Mouse (Mus musculus) kidney, postnatal 0 days (tissue): ENCODE data around the gene Gramd1b. TPM values are rescaled to one million over a fixed set of nuclear protein-coding genes. Genes with fewer than 3 reads are reported as not detected.

Source experiments
- ATAC-seq: fragments of 200-750 bp; cut with Nextera tagmentation; replicated peaks from 2 replicates; pipeline ENCODE4 v1.8.0; 2017; ENCODE audit warnings: low read depth, moderate number of reproducible peaks, moderate TSS enrichment, moderate library complexity; ENCODE audit not compliant: low FRiP score
- DNase-seq: peaks from one replicate; pipeline ENCODE4 v3.0.0-alpha.2; 2016; ENCODE audit warnings: low spot score
- H3K27ac ChIP-seq: fragments of 300-500 bp; sonication (generic); 2 replicates; pipeline ENCODE4 v1.5.1; 2014; ENCODE audit warnings: mild to moderate bottlenecking
- H3K27me3 ChIP-seq: fragments of 300-500 bp; sonication (generic); 2 replicates; pipeline ENCODE4 v1.6.1; 2014; ENCODE audit warnings: low read length, mixed read lengths; ENCODE audit not compliant: insufficient read depth
- H3K36me3 ChIP-seq: fragments of 300-500 bp; sonication (generic); 2 replicates; pipeline ENCODE4 v1.6.1; 2014; ENCODE audit warnings: low read length, mixed read lengths; ENCODE audit not compliant: insufficient read depth
- H3K4me1 ChIP-seq: fragments of 300-500 bp; sonication (generic); replicated peaks from 2 replicates; pipeline ENCODE4 v1.6.1; 2014; ENCODE audit warnings: antibody characterized with exemption, low read length, mixed read lengths; ENCODE audit not compliant: insufficient read depth
- H3K4me2 ChIP-seq: fragments of 300-500 bp; sonication (generic); 2 replicates; pipeline ENCODE4 v1.6.1; 2014; ENCODE audit warnings: mild to moderate bottlenecking, low read length, moderate library complexity, mixed read lengths
- H3K4me3 ChIP-seq: fragments of 300-500 bp; sonication (generic); replicated peaks from 2 replicates; pipeline ENCODE4 v1.5.1; 2014; ENCODE audit warnings: low read depth, low read length
- H3K9ac ChIP-seq: fragments of 300-500 bp; sonication (generic); 2 replicates; pipeline ENCODE4 v1.6.1; 2014; ENCODE audit warnings: low read depth, low read length
- H3K9me3 ChIP-seq: fragments of 300-500 bp; sonication (generic); replicated peaks from 2 replicates; pipeline ENCODE4 v1.6.1; 2016; ENCODE audit warnings: low read length, inconsistent platforms, mixed read lengths
- CTCF ChIP-seq: IDR thresholded peaks from 2 replicates; pipeline ENCODE4 v1.5.1; 2016; ENCODE audit warnings: antibody characterized with exemption, low read depth, mild to moderate bottlenecking, moderate library complexity
- WGBS: fragments of 180-500 bp; shearing (Covaris S2); extraction: QIAGEN DNeasy Blood & Tissue Kit; methylation state at CpG from one replicate; pipeline ENCODE4 v1.1.7; 2014; 5-methylcytosine and 5-hydroxymethylcytosine counted together
- polyA plus RNA-seq: library from polyadenylated mRNA; unstranded; fragments of >200 nt; fragmentation: Nextera tagmentation; extraction: Ambion mirVana; gene quantifications from 2 replicates; pipeline ENCODE4 v1.2.1, GENCODE M21; 2015

The Gramd1b gene
- polyA plus RNA-seq, 1 experiment from 2014 or later: 9.0 TPM

DNA sequence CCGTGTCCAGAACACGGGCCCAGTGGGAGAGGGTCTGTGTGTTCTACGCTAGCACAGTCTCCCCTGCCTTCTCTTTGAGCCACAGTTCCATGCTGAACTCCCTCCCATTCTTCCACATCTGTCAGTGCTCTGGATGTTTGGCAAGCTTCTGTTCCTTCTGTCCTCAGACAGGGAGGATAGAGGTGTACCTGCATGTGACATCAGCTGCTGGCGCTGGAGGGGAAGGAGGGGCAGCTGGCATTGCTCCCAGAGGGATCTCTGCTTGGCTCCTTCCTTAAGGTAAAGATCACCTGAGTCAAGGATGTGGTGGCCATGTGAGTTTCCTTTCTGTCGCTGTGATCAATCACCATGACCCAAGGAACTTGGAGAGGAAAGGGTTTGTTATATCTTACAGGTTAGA is 129.4 kb downstream of the Gramd1b start:
- Histone ChIP-seq H3K4me3 (no peak overlapping the region), H3K4me1 (0 out of 2 replicates have a peak, but pooled peaks cover 5% of the 10 kb centered on the region), H3K4me2 (no peak overlapping the region), H3K9me3 (no peaks in the 10 kb centered on the region), H3K9ac (no peak overlapping the region), H3K36me3 (no peaks in the 10 kb centered on the region), H3K27ac (no peak overlapping the region), H3K27me3 (no peaks in the 10 kb centered on the region)
- no peak for DNase-seq
- no peak for ATAC-seq
- 83% methylated on average over 5 of the region's 5 CpGs for whole genome bisulfite sequencing
- no peak for TF ChIP-seq CTCF

DNA sequence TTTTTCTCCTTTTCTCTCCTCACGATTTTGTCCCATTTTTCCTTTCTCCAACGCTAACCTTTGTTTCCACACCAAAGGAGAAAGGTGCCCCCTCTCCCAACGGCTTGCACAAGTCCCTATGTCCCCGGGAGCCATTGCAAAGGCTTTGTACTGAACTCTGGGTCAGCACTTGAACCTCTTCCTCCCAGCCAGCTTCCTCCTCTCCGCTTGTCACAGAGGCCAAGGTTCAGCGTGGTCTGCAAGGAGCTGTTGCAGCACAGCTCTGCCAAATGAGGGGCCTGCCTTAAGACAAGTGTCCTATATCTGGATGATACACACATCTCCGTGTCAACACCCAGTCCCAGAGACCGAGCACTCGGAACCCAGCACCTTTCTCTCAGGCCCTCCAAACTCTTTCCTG is 130.3 kb downstream of the Gramd1b start:
- no peak overlapping the region for H3K4me2 ChIP-seq
- no peak overlapping the region for H3K27ac ChIP-seq
- TF ChIP-seq CTCF: no peak
- no peak overlapping the region for H3K4me3 ChIP-seq
- 74% methylated on average over 9 of the region's 9 CpGs for WGBS
- H3K36me3 ChIP-seq: no peaks in the 10 kb centered on the region
- H3K9me3 ChIP-seq: no peaks in the 10 kb centered on the region
- H3K9ac ChIP-seq: no peak overlapping the region
- no peak for DNase-seq
- H3K4me1 ChIP-seq: 0 out of 2 replicates have a peak, but pooled peaks cover under 1% of the 10 kb centered on the region
- H3K27me3 ChIP-seq: no peaks in the 10 kb centered on the region
- ATAC-seq: no peak

DNA sequence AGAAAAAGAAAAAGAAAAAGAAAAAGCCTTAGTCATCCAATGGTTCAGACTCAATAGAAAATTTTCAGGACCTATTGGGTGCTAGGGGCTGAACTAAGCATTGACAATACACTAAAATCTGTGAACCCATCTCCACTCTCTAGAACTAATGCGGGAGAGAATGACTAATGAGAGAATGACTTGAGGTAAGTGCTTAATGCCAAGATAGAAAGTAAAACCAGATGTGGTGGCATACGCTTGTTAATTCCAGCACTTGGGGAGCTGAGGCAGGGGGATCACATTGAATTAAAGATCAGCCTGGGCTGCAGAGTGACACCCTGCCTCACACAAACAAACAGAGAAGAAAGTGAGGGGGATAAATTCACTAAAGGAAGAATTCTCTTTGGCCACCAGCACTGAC is 131.0 kb downstream of the Gramd1b start:
- ATAC-seq (no peak), DNase-seq (no peak)
- H3K27ac ChIP-seq: no peak overlapping the region
- H3K4me2 ChIP-seq: no peak overlapping the region
- H3K36me3 ChIP-seq: no peaks in the 10 kb centered on the region
- H3K27me3 ChIP-seq: no peaks in the 10 kb centered on the region
- 86% methylated on average over 2 of the region's 2 CpGs for WGBS
- no peaks in the 10 kb centered on the region for H3K4me1 ChIP-seq
- no peak overlapping the region for H3K4me3 ChIP-seq
- TF ChIP-seq CTCF: no peak
- H3K9me3 ChIP-seq: no peaks in the 10 kb centered on the region
- H3K9ac ChIP-seq: no peak overlapping the region

GRCm38 (mm10) chr9:40399359-40399932 is 131.7 kb downstream of the Gramd1b start:
- no peaks in the 10 kb centered on the region for H3K36me3 ChIP-seq
- 76% methylated on average over 6 of the region's 6 CpGs for WGBS
- H3K27me3 ChIP-seq: no peaks in the 10 kb centered on the region
- TF ChIP-seq CTCF: no peak
- no peak overlapping the region for H3K9ac ChIP-seq
- DNase-seq (no peak), ATAC-seq (no peak)
- no peak overlapping the region for H3K4me2 ChIP-seq
- no peak overlapping the region for H3K27ac ChIP-seq
- H3K4me3 ChIP-seq: no peak overlapping the region
- H3K9me3 ChIP-seq: no peaks in the 10 kb centered on the region
- H3K4me1 ChIP-seq: no peaks in the 10 kb centered on the region

DNA sequence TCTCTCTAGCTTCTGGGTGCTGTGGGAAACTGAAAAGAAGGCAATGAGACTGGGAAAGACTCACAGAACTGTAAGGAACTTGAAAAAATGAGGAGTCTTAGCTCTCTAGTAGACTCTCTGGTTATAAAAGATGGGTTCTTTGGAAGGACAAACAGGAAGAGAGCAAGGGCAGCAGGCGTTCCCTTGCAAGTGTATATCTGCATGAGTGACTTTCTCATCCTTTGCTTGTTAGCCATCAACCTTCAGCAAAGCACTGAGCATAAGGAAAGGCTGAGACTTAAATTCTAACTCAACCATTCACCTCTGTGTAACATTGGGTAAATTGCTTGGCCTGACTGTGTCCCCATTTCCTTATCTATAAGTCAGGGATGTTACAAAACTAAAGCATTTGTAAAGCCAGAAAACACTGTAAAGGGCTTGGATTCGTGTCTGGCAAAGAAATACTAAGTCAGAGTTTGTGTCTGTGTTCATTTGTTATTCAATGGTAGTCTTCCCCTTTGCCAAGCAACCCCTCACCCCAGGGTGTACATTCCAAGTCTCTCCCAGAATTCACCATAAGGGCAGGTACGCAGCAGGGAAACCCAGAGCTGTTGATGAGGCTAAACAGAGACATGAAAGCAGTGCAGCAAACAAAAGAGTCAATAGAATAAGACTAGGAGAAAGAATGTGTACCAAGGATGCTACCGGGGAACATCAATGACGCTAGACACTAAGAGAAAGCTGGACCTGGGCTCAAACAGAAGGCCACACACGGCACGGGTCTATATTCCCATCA is 133.5 kb downstream of the Gramd1b start:
- ATAC-seq (no peak), DNase-seq (no peak)
- TF ChIP-seq CTCF: no peak
- WGBS: 77% methylated on average over 7 of the region's 7 CpGs
- Histone ChIP-seq H3K4me3 (no peak overlapping the region), H3K27me3 (no peaks in the 10 kb centered on the region), H3K4me1 (no peaks in the 10 kb centered on the region), H3K9me3 (no peaks in the 10 kb centered on the region), H3K36me3 (no peaks in the 10 kb centered on the region), H3K4me2 (no peak overlapping the region), H3K27ac (no peak overlapping the region), H3K9ac (no peak overlapping the region)

- 17% methylated on average over 2 of the region's 2 CpGs for WGBS
- H3K4me3 ChIP-seq: peak overlapping the region; percentile 24; the same call in 1 of the 2 replicates
- TF ChIP-seq CTCF: no peak
- H3K27ac ChIP-seq: no peak overlapping the region
- no peaks in the 10 kb centered on the region for H3K9me3 ChIP-seq
- H3K4me1 ChIP-seq: 0 out of 2 replicates have a peak, but pooled peaks cover 3% of the 10 kb centered on the region
- ATAC-seq (peak; percentile 45; the same call in 1 of the 2 replicates), DNase-seq (peak; percentile 73)
- H3K4me2 ChIP-seq: peak overlapping the region; percentile 34
- H3K27me3 ChIP-seq: no peaks in the 10 kb centered on the region
- H3K9ac ChIP-seq: no peak overlapping the region
- H3K36me3 ChIP-seq: no peaks in the 10 kb centered on the region
Measured at GRCm38 (mm10) chr9:40397036-40397435, 134.1 kb downstream of the Gramd1b start.
